Mouse (Mus musculus): ENCODE measurements around the gene Rpl36. TPM values are rescaled to one million over a fixed set of nuclear protein-coding genes. Genes with fewer than 3 reads are reported as not detected.

Rpl36 gene
- polyA plus RNA-seq (2015; fragmentation: Nextera tagmentation; extraction: Ambion mirVana), result 1,126 and 1,235 TPM in 2 replicates

DNA sequence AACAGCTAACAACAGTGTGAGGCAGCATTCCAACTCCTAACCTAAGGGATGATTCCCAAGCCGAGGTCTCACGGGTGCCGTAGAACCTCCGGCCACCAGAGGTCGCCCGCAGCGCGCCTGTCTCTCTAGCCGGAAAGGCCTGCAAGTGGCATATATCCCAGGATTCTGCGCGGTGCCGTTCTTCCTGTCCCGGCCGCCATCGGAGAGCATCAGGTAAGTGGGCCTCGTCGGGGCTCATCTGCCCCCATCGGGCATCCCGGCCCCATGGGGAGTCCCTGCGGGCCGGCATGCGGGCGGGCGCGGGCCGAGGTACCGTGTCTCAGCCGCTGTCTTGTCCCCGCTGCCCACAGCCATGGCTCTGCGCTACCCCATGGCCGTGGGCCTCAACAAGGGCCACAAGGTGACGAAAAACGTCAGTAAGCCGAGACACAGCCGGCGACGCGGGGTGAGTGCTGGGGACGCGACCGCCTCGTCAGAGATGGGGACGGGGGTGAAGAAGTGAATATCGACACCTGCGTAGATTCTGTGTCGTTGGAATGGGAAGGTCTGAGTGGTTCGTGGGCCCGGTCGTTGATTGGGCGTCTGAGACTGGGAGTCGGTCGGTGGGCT is at the start of gene Rpl36:
Rpl36 (plus strand) TSS at position 181 of the 609 bp plus-strand sequence.
- Histone ChIP-seq H3K27me3 (no peaks in the 10 kb centered on the region), H3K36me3 (peaks cover 36% of the 10 kb centered on the region), H3K4me1 (peaks cover 37% of the 10 kb centered on the region), H3K4me2 (replicated peaks) (peak within 1 kb of the TSS; percentile 78), H3K9me3 (no peaks in the 10 kb centered on the region), H3K27ac (replicated peaks) (peak within 1 kb of the TSS; percentile 93), H3K4me3 (peak within 1 kb of the TSS; percentile 76), H3K9ac (replicated peaks) (peak within 1 kb of the TSS; percentile 70)
- peak; percentile 63 for ATAC-seq (replicated peaks)
- under 1% methylated on average over 52 of the region's 52 CpGs for WGBS

DNA sequence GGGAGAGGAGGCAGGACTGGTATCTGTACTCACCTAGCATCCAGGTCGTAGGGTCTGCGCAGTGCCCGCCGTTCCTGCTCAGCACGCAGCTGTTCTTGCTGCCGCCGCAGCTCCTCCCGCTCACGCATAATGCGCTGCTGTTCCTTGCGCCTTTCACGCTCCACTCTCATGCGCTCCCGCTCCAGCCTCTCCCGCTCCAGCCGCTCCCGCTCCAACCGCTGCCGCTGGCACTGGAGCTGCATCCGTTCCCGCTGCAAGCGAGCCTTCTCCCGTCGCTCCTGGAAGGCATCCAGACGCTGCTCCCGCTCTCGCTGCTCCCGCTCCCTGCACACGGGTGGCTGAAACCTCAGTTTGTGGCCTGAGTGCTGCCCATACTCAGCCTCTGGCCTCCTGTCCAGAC is 46.9 kb upstream of the Rpl36 start:
- Histone ChIP-seq H3K9ac (replicated peaks) (no peak overlapping the region), H3K4me1 (no peaks in the 10 kb centered on the region), H3K27me3 (no peaks in the 10 kb centered on the region), H3K36me3 (peaks cover 99% of the 10 kb centered on the region), H3K27ac (replicated peaks) (no peak overlapping the region), H3K4me3 (no peak overlapping the region), H3K9me3 (no peaks in the 10 kb centered on the region), H3K4me2 (replicated peaks) (no peak overlapping the region)
- no peak for ATAC-seq (replicated peaks)
- 91% methylated on average over 29 of the region's 29 CpGs for WGBS

DNA sequence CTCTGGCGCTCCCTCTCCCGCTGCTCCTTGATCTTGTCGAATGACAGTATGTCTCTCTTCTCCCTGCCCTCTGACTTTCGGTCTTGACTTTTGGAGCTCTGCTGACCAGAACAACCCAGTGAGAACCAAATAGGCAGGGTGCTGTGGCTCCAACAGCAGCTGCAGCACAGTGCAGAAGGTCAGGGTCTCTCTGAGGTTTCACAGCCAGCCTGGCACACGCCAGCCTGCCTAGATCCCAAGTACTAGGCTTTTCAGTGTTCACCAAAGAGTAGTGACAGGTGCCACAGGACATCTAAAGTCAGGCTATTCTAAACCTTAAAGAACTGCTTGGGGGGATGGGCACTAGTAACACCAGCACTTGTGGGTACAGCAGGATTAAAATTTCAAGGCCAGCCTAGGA is 46.3 kb upstream of the Rpl36 start:
- no peak overlapping the region for H3K4me2 ChIP-seq (replicated peaks)
- H3K36me3 ChIP-seq, result peaks cover 99% of the 10 kb centered on the region
- no peak for ATAC-seq (replicated peaks)
- no peak overlapping the region for H3K27ac ChIP-seq (replicated peaks)
- no peak overlapping the region for H3K4me3 ChIP-seq
- H3K27me3 ChIP-seq, result no peaks in the 10 kb centered on the region
- no peak overlapping the region for H3K9ac ChIP-seq (replicated peaks)
- 93% methylated on average over 5 of the region's 5 CpGs for WGBS
- H3K9me3 ChIP-seq, result no peaks in the 10 kb centered on the region
- H3K4me1 ChIP-seq, result no peaks in the 10 kb centered on the region

DNA sequence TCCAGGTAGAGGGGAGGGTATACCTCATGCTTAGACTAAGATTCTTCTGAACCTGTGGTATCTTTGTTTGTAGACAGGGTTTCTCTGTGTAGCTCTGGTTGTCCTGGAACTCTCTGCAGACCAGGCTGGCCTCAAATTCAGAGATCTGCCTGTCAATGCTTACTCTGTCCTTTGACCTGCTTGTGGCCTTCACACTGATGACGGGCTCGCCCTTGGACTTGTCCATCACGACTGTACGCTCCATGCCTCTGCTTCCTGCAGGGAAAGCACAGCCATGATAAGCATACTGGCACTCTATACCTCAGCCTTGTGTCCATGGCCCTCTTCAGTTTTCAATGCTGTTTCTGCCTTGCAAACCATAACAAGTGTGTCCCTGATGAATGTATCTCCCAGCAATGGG is 45.8 kb upstream of the Rpl36 start:
- Histone ChIP-seq H3K4me1 (no peaks in the 10 kb centered on the region), H3K4me3 (no peak overlapping the region), H3K4me2 (replicated peaks) (no peak overlapping the region), H3K9ac (replicated peaks) (no peak overlapping the region), H3K27ac (replicated peaks) (no peak overlapping the region), H3K36me3 (peaks cover 97% of the 10 kb centered on the region), H3K9me3 (no peaks in the 10 kb centered on the region), H3K27me3 (no peaks in the 10 kb centered on the region)
- WGBS, result 97% methylated on average over 4 of the region's 4 CpGs
- ATAC-seq (replicated peaks), result no peak

DNA sequence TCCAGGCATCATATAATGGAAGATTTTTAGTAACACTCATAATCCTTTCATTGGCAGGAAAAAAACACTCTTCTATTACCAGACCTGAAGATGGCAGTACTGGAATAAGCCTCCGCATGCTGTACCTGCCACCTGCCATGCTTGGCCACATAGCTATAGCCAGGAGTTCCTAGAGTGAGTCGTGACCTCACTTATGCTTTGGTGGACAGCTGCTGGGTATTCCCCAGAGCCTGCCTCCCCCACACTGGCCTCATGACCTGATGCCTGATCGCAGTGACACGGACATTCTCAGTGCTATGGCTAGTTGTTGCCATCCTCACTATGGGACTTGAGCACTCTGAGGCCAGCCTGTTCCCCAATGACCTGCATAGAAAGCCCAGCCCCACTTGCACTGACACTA is 42.9 kb upstream of the Rpl36 start:
- Histone ChIP-seq H3K9me3 (no peaks in the 10 kb centered on the region), H3K9ac (replicated peaks) (no peak overlapping the region), H3K27ac (replicated peaks) (no peak overlapping the region), H3K36me3 (peaks cover 94% of the 10 kb centered on the region), H3K4me1 (no peaks in the 10 kb centered on the region), H3K4me3 (no peak overlapping the region), H3K27me3 (no peaks in the 10 kb centered on the region), H3K4me2 (replicated peaks) (no peak overlapping the region)
- WGBS, result 93% methylated on average over 4 of the region's 4 CpGs
- no peak for ATAC-seq (replicated peaks)

DNA sequence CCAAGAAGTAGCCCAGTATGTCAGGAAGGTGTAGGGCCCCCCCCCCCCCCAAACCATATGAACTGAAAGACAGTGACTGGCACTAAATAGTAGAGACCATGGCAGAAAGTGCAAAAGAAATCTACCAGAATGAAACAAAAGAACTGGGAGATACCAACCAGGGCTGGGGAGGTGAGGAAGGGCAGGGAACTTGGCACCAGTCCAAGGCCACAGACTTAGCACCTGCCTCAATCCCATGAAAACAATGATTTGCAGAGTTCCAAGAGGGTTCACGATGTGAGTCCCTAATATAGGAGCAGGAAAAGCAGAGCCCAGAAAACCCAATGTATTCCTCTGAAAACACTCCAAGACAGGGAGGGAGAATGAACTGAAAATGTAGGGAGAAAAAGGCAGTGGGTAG is 41.1 kb upstream of the Rpl36 start:
- Histone ChIP-seq H3K4me2 (replicated peaks) (no peak overlapping the region), H3K9ac (replicated peaks) (no peak overlapping the region), H3K27ac (replicated peaks) (no peak overlapping the region), H3K9me3 (no peaks in the 10 kb centered on the region), H3K27me3 (no peaks in the 10 kb centered on the region), H3K4me1 (no peaks in the 10 kb centered on the region), H3K36me3 (peaks cover 87% of the 10 kb centered on the region), H3K4me3 (no peak overlapping the region)
- no peak for ATAC-seq (replicated peaks)
- 24% methylated on average over 1 of the region's 1 CpGs for WGBS

DNA sequence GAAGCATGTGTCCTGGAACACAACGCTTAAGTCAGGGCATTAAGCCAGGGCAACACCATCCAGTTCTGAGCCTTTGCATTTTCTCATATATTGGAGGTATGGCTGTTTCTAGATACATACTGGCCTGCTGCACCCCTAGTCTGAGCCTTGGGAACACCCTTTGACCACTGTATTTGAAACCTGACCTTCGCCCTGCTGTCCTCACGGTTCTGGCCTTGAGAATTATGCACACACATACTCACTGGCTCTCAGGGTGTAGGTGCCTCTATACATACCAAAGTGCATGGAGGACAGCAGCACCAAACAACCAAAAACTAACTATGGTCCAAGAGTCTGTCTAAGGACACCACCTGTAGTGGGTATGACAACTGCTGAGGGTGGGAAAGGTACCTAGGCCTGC is 40.3 kb upstream of the Rpl36 start:
- peaks cover 87% of the 10 kb centered on the region for H3K36me3 ChIP-seq
- no peak overlapping the region for H3K9ac ChIP-seq (replicated peaks)
- ATAC-seq (replicated peaks), result no peak
- H3K27ac ChIP-seq (replicated peaks), result no peak overlapping the region
- H3K4me3 ChIP-seq, result no peak overlapping the region
- 95% methylated on average over 3 of the region's 3 CpGs for WGBS
- no peaks in the 10 kb centered on the region for H3K4me1 ChIP-seq
- no peaks in the 10 kb centered on the region for H3K27me3 ChIP-seq
- H3K4me2 ChIP-seq (replicated peaks), result no peak overlapping the region
- no peaks in the 10 kb centered on the region for H3K9me3 ChIP-seq

DNA sequence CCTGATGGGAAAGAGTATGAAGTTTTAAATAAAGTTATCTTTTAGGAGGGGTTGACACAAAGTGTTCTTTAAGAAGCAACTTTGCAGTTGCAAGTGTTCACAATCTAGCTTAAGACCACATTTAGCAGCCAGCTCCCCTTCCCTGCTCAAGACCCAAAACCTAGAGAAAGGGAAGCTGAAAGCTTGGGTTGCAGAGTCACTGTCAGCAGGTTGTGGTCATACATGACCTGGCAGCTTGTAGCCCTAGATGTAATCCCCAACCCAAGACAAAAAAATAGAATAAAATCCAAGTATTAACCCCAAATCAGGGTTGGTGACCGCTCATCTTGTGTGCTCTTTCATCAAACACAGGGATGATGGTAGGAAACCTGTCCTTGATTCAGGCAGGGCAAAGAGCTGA is 30.1 kb upstream of the Rpl36 start:
- Histone ChIP-seq H3K36me3 (peaks cover 53% of the 10 kb centered on the region), H3K4me3 (peak overlapping the region; percentile 98), H3K4me1 (peaks cover 50% of the 10 kb centered on the region), H3K9ac (replicated peaks) (peak overlapping the region; percentile 77), H3K9me3 (no peaks in the 10 kb centered on the region), H3K27ac (replicated peaks) (no peak overlapping the region), H3K27me3 (no peaks in the 10 kb centered on the region), H3K4me2 (replicated peaks) (peak overlapping the region; percentile 64)
- ATAC-seq (replicated peaks), result no peak
- WGBS, result 59% methylated on average over 1 of the region's 1 CpGs

DNA sequence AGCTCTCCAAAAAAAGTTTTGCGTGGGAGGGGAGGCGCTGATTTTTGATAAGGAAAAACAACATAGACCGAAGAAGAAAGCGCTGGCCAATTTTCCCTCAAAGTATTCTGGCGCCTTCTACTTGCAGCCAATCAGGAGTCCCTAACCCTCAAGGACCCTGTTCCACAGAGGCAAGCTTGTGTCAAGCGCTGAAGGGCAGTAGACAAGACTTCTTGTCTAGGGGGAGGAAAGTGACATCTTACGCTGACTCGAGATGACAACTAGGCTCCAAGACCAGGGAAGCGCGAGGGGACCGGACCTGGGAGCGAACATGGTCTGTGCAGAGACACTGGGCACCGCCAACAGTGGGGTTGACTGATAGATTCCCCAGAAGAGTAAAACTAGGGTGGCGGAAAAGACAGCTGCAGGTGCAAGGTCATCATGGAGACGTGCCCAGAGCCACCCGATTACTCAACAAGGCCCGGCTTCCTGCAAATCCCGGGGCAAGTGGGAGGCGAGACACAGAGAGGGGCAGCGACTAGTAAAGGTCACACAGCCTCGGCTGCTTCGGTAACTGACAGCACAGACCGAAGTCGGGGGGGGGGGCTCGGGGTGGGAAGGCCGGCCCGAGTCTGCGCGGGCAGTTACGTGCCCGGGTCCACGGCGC is 29.5 kb upstream of the Rpl36 start:
- Histone ChIP-seq H3K27ac (replicated peaks) (peak overlapping the region; percentile 95), H3K4me3 (peak overlapping the region; percentile 98), H3K36me3 (peaks cover 52% of the 10 kb centered on the region), H3K9ac (replicated peaks) (peak overlapping the region; percentile 77), H3K27me3 (no peaks in the 10 kb centered on the region), H3K9me3 (no peaks in the 10 kb centered on the region), H3K4me2 (replicated peaks) (peak overlapping the region; percentile 64), H3K4me1 (peaks cover 57% of the 10 kb centered on the region)
- WGBS, result 3% methylated on average over 32 of the region's 33 CpGs
- 0 out of 2 replicates have a peak, but pooled peaks have one; percentile 0 for ATAC-seq (replicated peaks)

DNA sequence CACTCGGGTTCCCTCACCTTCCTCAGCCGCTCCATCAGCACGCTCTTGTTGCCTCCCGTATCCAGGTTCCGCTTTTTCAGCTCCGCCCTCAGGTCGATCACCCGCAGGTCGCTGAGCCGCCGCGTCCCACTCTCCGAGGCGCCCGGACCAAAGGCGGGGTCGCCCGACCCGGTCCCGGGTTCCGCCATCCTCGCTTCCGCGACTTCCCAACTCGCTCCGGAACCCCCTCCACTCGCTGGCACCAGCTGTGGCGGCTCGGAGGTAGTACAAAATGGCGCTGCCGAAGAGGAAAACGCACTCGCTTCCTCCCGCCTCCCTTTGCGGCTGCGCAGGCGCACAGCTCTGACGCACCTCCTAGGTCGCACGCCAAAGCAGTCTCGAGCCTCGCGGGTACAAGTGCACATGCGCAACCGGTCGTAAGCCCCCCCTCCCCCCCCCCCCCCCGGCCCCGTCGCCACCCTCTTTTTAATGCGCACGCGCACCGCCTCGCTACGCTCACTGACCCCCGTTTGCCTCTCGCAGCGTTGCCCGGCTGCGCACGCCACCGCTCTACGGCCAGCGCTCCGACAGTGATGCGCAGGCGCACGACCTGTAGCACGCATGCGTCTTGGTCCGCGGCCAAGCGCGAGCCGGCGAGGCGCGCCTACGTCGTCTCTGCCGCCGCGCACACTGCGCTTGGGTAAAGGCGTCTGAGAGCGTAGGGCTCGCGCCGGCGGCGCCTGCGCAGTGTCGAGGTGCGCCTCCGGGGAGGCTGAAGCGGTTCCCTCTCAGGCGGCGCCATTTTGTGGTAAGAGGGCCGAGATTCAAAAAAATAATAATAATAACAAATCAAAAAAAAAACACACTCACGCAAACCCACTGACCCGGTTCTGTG is 28.7 kb upstream of the Rpl36 start, which contains the start of the genes Safb2 and Safb:
Safb2 (minus strand) TSS at position 329 of the 874 bp plus-strand sequence.
Safb (plus strand) TSS at position 569 of the 874 bp plus-strand sequence.
- Histone ChIP-seq H3K4me3 (peak within 1 kb of the TSS; percentile 98), H3K27me3 (no peaks in the 10 kb centered on the region), H3K4me1 (peaks cover 60% of the 10 kb centered on the region), H3K4me2 (replicated peaks) (peak within 1 kb of the TSS; percentile 88), H3K36me3 (peaks cover 52% of the 10 kb centered on the region), H3K9me3 (no peaks in the 10 kb centered on the region), H3K27ac (replicated peaks) (peak within 1 kb of the TSS; percentile 95), H3K9ac (replicated peaks) (peak within 1 kb of the TSS; percentile 84)
- peak; percentile 97 for ATAC-seq (replicated peaks)
- WGBS, result under 1% methylated on average over 86 of the region's 101 CpGs

DNA sequence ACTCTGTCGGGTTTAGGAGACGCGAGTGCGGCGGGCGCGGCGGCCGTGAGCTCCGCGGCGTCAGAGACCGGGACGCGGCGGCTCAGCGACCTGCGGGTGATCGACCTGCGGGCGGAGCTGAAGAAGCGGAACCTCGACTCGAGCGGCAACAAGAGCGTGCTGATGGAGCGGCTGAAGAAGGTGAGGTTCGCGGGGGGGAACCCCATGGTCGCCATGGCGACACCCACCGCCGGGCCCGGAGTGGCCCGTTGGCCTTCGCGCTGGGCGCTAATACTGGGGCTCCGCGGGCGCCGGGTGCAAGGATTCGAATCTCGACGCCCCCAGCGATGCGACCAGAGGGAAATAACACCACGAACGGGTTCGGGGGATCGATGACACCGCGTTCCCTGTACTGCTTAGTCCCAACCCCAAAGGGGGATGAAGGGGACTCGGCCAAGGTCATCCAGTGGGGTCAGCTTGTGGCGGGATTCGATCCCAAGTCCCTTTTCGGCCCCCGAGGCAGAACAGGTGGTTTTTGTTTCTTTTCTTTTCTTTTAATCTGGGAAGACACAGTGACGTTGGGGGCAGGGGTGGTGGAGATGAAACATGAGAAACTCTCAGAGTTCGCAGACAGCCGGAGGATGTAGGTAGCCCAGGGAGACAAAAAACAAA is 27.9 kb upstream of the Rpl36 start:
- WGBS, result under 1% methylated on average over 61 of the region's 61 CpGs
- peak overlapping the region; percentile 84 for H3K9ac ChIP-seq (replicated peaks)
- H3K4me2 ChIP-seq (replicated peaks), result peak overlapping the region; percentile 88
- no peaks in the 10 kb centered on the region for H3K9me3 ChIP-seq
- peak overlapping the region; percentile 95 for H3K27ac ChIP-seq (replicated peaks)
- ATAC-seq (replicated peaks), result peak; percentile 32
- H3K36me3 ChIP-seq, result peaks cover 52% of the 10 kb centered on the region
- H3K4me1 ChIP-seq, result peaks cover 64% of the 10 kb centered on the region
- H3K27me3 ChIP-seq, result no peaks in the 10 kb centered on the region
- H3K4me3 ChIP-seq, result peak overlapping the region; percentile 98
